Mouse (Mus musculus): Measurements from ENCODE around the gene Ackr1. TPM values are rescaled to one million over a fixed set of nuclear protein-coding genes. Genes with fewer than 3 reads are reported as not detected.

Ackr1 gene
- total RNA-seq, 2 experiments from 2014 or later, result 77.4 to 81.1 TPM

Other genes with a start within 250 kb of the Ackr1 start
- gene Olfr1408, start 196.4 kb downstream of the Ackr1 start, total RNA-seq (2021), result not detected
- gene Olfr1406, start 143.1 kb downstream of the Ackr1 start, total RNA-seq (2021), result not detected
- gene Olfr218, start 135.9 kb downstream of the Ackr1 start, total RNA-seq (2021), result not detected
- not detected for gene Olfr1404, start 121.4 kb downstream of the Ackr1 start, total RNA-seq (2021)
- not detected for gene Fcer1a, start 106.5 kb downstream of the Ackr1 start, total RNA-seq (2021)
- gene Olfr418, start 67.7 kb downstream of the Ackr1 start, total RNA-seq (2021), result not detected
- not detected for gene Mptx2, start 56.0 kb downstream of the Ackr1 start, total RNA-seq (2021)
- gene Aim2, start 17.1 kb upstream of the Ackr1 start, total RNA-seq (2021), result 1 to 10 TPM; 3.5 to 5.4 TPM
- gene Cadm3, start 33.9 kb upstream of the Ackr1 start, total RNA-seq (2021), result 100 to 1,000 TPM; 324 to 348 TPM
- gene Ifi206, start 157.3 kb upstream of the Ackr1 start, total RNA-seq (2021), result not detected
- gene Ifi214, start 202.2 kb upstream of the Ackr1 start, total RNA-seq (2021), result not detected

Measured in layer of hippocampus, postnatal 10 days (tissue).